Mouse (Mus musculus): ENCODE measurements around the gene Dkk2.

- no peak for TF ChIP-seq POLR2A (IDR thresholded peaks at IDR 0.05; ENCODE audit: low read depth, low read length)
- no peak for TF ChIP-seq CTCF (IDR thresholded peaks at IDR 0.05; ENCODE audit: extremely low read depth, insufficient read length, insufficient replicate concordance, low read depth, low read length)
These were observed 52.8 kb downstream of the Dkk2 start for GRCm38 (mm10) chr3:132137802-132138378.

Data from small intestine, adult 2 months (tissue).